Mouse (Mus musculus) thymus, adult 2 months (tissue): Measurements from ENCODE around the gene Bpifb2. TPM values are rescaled to one million over a fixed set of nuclear protein-coding genes. Genes with fewer than 3 reads are reported as not detected.

Source experiments
- DNase-seq: peaks from one replicate; pipeline ENCODE4 v3.0.0; 2021
- H3K27ac ChIP-seq: fragments of 200-500 bp; 2 replicates; pipeline ENCODE4 v1.5.1; 2012; ENCODE audit warnings: low read length, control low read depth; ENCODE audit not compliant: control insufficient read depth, insufficient read depth
- H3K27me3 ChIP-seq: fragments of 200-500 bp; 2 replicates; pipeline ENCODE4 v1.6.1; 2012; ENCODE audit warnings: mild to moderate bottlenecking, low read length, moderate library complexity, mixed read lengths; ENCODE audit not compliant: control insufficient read depth, insufficient read depth
- H3K36me3 ChIP-seq: fragments of 200-500 bp; 2 replicates; pipeline ENCODE4 v1.6.1; 2012; ENCODE audit warnings: mild to moderate bottlenecking, low read length, moderate library complexity; ENCODE audit not compliant: control insufficient read depth, insufficient read depth
- H3K4me1 ChIP-seq: fragments of 200-500 bp; replicated peaks from 2 replicates; pipeline ENCODE4 v1.6.1; 2012; ENCODE audit warnings: low read length; ENCODE audit not compliant: control insufficient read depth, insufficient read depth
- H3K4me3 ChIP-seq: fragments of 200-500 bp; 2 replicates; pipeline ENCODE4 v1.5.1; 2012; ENCODE audit warnings: mild to moderate bottlenecking, low read length, control low read depth, moderate library complexity; ENCODE audit not compliant: control insufficient read depth, insufficient read depth
- CTCF ChIP-seq: fragments of 200-500 bp; IDR thresholded peaks from 2 replicates; pipeline ENCODE4 v1.5.1; 2012; ENCODE audit warnings: mild to moderate bottlenecking, control low read depth, low read length, moderate library complexity, borderline replicate concordance; ENCODE audit not compliant: control insufficient read depth, poor library complexity, insufficient read depth; ENCODE audit errors: extremely low read depth
- POLR2A ChIP-seq: fragments of 200-500 bp; IDR thresholded peaks from 2 replicates; pipeline ENCODE4 v1.6.1; 2012; ENCODE audit warnings: mild to moderate bottlenecking, low read length, control low read depth, moderate library complexity; ENCODE audit not compliant: control insufficient read depth, poor library complexity, insufficient read depth; ENCODE audit errors: extremely low read depth
- WGBS: fragments of 180-500 bp; shearing (Covaris S2); methylation state at CpG from one replicate; pipeline ENCODE4 v1.1.7; 2018; 5-methylcytosine and 5-hydroxymethylcytosine counted together
- polyA plus RNA-seq: library from polyadenylated mRNA; depleted of rRNA; stranded (reverse); fragments of >200 nt; gene quantifications from 2 replicates; pipeline ENCODE4 v1.2.3, GENCODE M21; 2012

Bpifb2 gene
- polyA plus RNA-seq, 1 experiment: 0.73 TPM

- no peaks in the 10 kb centered on the region for H3K27me3 ChIP-seq
- WGBS: 95% methylated on average over 6 of the region's 6 CpGs
- no peak for TF ChIP-seq POLR2A
- H3K4me1 ChIP-seq: no peaks in the 10 kb centered on the region
- no peak for DNase-seq
- no peaks in the 10 kb centered on the region for H3K36me3 ChIP-seq
- no peak overlapping the region for H3K27ac ChIP-seq
- no peak overlapping the region for H3K4me3 ChIP-seq
Observed at GRCm38 (mm10) chr2:153921246-153921645, 46.4 kb downstream of the Bpifb2 start.

DNA sequence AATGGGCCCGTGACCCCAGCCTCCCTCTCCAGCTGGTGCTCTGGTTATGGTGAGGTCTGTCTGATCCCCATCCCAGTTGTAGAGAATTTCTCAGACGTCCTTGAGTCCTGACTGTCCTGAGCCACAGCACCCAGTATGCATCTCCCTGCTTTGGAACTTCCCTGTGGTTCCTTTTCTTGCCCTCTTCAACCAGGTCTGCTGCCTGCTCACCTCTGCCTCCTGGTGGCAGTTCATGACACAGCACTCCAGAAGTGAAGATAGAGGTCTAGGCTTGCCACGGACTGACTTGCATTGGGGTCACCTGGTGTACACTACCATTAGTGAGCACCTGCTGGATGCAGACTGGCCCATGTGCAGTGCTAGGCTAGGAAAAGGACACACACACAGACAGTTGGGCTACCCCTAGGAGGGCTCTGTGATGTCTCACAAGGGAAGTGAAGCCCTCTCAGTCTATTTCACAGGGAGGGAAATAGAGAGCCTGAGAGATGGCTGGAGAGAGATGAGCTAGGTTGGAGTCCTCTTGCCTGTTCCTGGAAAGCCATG, 55.1 kb downstream of the Bpifb2 start:
- peak; percentile 52 for DNase-seq
- Histone ChIP-seq H3K4me3 (no peak overlapping the region), H3K36me3 (no peaks in the 10 kb centered on the region), H3K27me3 (no peaks in the 10 kb centered on the region), H3K4me1 (no peaks in the 10 kb centered on the region), H3K27ac (no peak overlapping the region)
- TF ChIP-seq CTCF (no peak; the same call in 1 of the 2 replicates), POLR2A (no peak)
- WGBS: 42% methylated on average over 3 of the region's 3 CpGs

DNA sequence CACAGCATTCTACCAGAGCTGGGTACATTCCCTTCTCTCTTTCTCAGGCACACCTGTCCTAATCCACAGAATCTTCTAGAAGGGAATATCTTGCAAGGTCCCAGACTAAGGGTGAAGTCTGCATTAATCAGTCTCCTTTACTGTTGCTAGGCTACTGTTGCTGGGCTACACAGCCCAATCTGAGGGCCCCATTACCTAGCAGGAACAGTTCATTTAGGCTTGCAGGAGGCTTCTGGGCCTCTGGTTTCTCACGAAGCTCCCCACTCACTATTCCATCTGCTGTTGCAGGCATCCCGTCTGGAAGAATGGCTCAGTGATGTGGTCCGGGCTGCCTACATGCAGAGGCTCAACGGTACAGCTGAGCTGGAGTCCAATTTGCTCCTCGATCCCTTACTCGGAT, 56.3 kb downstream of the Bpifb2 start:
- 94% methylated on average over 6 of the region's 6 CpGs for WGBS
- TF ChIP-seq POLR2A (no peak), CTCF (no peak)
- DNase-seq: no peak
- Histone ChIP-seq H3K4me1 (no peaks in the 10 kb centered on the region), H3K4me3 (no peak overlapping the region), H3K27ac (no peak overlapping the region), H3K36me3 (no peaks in the 10 kb centered on the region), H3K27me3 (no peaks in the 10 kb centered on the region)

DNA sequence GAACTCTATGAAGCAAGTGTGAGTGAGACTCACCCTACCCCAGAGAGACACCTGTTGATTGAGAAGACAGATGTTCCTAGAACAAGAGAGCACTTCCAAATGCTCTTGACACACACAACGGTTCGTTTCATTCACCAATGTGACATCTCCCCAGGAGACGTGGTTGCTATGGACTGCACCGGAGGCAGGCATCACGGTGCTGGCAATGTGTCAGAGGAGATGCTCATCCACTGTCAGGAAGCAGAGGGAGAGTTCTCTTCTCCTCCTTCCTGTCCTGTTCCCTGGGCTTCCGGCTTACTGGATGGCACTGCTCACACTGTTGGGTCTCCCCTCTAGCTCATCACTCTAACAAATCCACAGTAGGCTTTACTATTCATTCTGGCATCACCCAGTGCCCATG, 58.5 kb downstream of the Bpifb2 start:
- no peak for TF ChIP-seq POLR2A
- TF ChIP-seq CTCF: no peak
- 86% methylated on average over 6 of the region's 6 CpGs for WGBS
- H3K27ac ChIP-seq: no peak overlapping the region
- no peaks in the 10 kb centered on the region for H3K27me3 ChIP-seq
- H3K4me1 ChIP-seq: 0 out of 2 replicates have a peak, but pooled peaks cover 3% of the 10 kb centered on the region
- no peak overlapping the region for H3K4me3 ChIP-seq
- no peaks in the 10 kb centered on the region for H3K36me3 ChIP-seq
- no peak for DNase-seq

DNA sequence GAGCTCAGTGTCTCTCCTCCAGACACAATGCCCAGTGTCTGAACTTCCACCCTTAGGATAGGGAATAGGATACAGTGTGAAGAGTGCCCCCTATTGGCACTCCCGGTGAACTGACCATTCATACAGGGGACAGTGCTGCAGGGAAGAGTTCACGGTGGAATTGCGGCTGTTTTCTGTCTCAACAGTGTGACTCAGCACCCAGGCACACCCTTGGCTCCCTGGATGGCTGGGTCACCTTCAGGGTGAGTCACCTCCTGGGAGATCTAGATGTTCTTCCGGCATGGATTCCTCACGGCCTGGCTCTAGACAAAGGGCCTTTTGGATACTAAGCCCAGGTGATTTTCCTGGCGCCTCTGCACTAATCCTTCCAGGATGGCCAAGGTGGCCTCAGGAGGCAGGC, 60.5 kb downstream of the Bpifb2 start:
- H3K27ac ChIP-seq: no peak overlapping the region
- no peaks in the 10 kb centered on the region for H3K36me3 ChIP-seq
- no peak for TF ChIP-seq CTCF
- TF ChIP-seq POLR2A: no peak
- H3K4me3 ChIP-seq: no peak overlapping the region
- 0 out of 2 replicates have a peak, but pooled peaks cover 3% of the 10 kb centered on the region for H3K4me1 ChIP-seq
- WGBS: 94% methylated on average over 6 of the region's 6 CpGs
- H3K27me3 ChIP-seq: no peaks in the 10 kb centered on the region
- DNase-seq: no peak

DNA sequence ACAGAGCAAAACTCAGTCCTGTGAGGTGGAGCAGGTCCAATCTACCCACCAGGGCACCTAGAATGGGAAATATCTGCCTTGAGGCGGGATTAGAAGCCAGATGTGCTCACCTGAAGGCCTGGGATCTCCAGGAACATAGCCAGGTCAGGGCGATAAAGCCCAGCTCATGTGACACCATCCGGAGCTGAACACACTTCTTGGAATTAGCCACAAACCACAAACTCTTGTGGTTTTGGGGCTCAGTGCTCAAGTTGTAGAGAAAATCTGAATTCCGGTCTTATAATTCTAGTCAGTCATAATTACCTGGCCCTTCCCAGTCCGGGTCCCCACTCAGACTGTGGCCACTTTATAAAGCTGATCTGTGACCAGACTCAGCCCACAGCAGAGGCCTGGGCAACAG, 63.0 kb downstream of the Bpifb2 start, which contains the start of gene Bpifb4:
Gene Bpifb4 (plus strand): TSS at position 370 of the 400 bp plus-strand sequence.
- H3K4me1 ChIP-seq: 0 out of 2 replicates have a peak, but pooled peaks cover 3% of the 10 kb centered on the region
- H3K36me3 ChIP-seq: no peaks in the 10 kb centered on the region
- 6% methylated on average over 5 of the region's 5 CpGs for WGBS
- TF ChIP-seq POLR2A: no peak
- TF ChIP-seq CTCF: no peak
- H3K4me3 ChIP-seq: no peak within 1 kb of the TSS
- H3K27ac ChIP-seq: no peak within 1 kb of the TSS
- no peaks in the 10 kb centered on the region for H3K27me3 ChIP-seq
- no peak for DNase-seq

- no peaks in the 10 kb centered on the region for H3K27me3 ChIP-seq
- DNase-seq: peak; percentile 50
- H3K4me1 ChIP-seq: no peaks in the 10 kb centered on the region
- 28% methylated on average over 3 of the region's 3 CpGs for WGBS
- H3K4me3 ChIP-seq: no peak overlapping the region
- H3K27ac ChIP-seq: no peak overlapping the region
- TF ChIP-seq CTCF (no peak; the same call in 1 of the 2 replicates), POLR2A (no peak)
- H3K36me3 ChIP-seq: no peaks in the 10 kb centered on the region
Observed at GRCm38 (mm10) chr2:153943537-153943936, 68.7 kb downstream of the Bpifb2 start.
